Mouse (Mus musculus) liver, adult (tissue): ENCODE data around the gene 4921536K21Rik.

Experiments
- GATA4 ChIP-seq: IDR thresholded peaks from 2 replicates; pipeline ENCODE4 v1.6.1; 2014; ENCODE audit warnings: mild to moderate bottlenecking, low read length; ENCODE audit not compliant: insufficient replicate concordance

The 4921536K21Rik gene

GRCm38 (mm10) chr11:3914109-3914840, 19.4 kb upstream of the 4921536K21Rik start, which contains the start of gene Slc35e4:
TSS of gene Slc35e4 (minus strand) at chr11:3914664.
- TF ChIP-seq GATA4: no peak

DNA sequence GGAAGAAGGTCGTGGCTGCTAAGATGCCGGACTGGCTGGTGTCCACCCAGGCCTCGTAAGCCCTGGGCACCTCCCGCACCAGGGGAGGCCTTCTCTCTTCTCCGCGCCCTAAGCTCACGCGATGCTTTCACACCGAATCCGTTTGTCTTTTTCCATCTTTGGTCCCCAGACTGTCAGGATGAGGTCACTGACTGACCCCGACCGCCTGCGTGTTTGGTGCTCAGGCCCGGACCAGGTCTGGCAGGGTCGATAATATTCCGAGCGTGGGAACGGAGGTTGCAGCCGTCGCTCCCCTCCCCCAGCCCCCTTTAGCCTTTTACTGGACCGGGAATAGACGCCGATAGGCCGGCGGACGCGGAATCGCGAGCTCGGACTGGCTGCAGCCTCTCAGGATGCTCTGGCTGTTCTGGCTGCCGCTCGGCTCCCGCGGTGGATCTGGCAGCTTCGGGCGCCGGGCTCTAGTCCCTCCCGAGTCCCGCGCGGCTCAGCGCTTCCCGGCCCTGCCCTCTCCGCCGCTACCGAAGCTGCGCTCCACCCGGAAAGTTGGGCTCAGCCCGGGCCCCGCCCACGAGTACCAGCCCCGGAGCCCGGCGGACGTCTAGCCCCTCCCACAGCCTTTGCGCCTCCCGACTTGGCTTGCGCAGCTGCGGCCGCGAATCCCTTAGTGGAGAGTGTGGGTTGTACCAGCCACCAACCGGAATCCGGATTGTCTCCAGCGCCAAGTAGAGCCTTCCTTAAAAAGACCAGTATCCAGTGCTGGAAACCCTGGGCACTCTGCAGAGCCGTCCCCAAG, 18.6 kb upstream of the 4921536K21Rik start:
- TF ChIP-seq GATA4: no peak

GRCm38 (mm10) chr11:3912875-3913271, 18.0 kb upstream of the 4921536K21Rik start:
- no peak for TF ChIP-seq GATA4

DNA sequence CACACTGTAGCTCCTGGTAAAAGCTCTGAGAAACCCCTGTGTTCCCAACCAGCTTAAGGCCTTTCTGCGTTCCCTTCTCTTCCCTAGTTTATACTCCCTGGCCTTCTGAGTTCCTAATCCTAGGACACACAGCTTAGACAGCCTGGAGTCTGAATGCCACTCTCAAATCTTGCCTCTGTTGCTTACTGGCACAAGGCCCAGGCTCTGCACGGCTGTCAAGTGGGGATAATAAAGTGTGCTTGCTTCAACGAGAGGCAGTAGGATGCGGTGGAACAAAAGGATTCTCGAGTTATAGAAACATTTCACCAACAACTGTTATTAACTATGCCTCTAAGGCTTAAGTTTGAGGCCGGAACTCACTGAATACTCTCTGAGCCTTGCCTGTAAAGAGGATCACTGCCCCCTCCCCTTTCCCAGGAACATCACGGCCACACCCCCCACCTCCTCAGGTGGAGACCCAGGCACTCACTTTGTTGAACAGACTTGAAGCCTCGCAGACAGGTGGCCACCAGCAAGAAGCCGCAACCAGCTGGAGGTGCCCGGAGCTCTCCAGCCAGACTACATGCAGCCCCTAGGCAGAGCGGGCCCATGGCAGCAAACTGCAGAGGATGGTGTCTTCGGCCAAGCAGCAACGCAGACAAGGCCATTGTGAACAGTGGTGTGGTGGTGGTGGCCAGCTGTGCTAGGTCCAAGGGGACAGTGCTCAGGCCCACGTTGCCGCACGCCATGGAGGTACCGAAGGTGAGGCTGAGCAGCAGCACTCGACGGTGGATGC, 17.4 kb upstream of the 4921536K21Rik start:
- no peak for TF ChIP-seq GATA4

GRCm38 (mm10) chr11:3910513-3911310, 15.8 kb upstream of the 4921536K21Rik start:
- TF ChIP-seq GATA4: no peak

- TF ChIP-seq GATA4: no peak
Measured at GRCm38 (mm10) chr11:3909236-3909635, 14.3 kb upstream of the 4921536K21Rik start.

DNA sequence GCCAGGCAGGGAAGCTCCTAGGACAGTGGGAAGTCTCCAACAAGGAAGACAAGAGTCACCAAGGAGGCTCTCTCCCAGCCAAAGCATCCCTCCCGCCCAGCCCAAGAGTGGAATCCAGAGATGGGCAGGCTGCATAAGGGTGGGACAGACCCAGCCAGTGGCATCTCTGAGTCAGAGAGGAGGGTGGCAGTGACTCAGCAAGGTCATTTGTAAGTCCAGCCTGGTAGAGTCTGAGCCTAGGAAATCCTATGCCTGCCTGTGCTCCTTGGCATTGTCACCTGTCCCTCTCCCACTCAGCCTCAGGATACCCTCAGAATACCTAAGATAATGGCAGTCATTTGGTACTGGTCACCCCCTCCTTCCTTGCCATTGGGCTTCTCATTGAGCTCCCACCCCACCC, 10.5 kb upstream of the 4921536K21Rik start:
- TF ChIP-seq GATA4: no peak

DNA sequence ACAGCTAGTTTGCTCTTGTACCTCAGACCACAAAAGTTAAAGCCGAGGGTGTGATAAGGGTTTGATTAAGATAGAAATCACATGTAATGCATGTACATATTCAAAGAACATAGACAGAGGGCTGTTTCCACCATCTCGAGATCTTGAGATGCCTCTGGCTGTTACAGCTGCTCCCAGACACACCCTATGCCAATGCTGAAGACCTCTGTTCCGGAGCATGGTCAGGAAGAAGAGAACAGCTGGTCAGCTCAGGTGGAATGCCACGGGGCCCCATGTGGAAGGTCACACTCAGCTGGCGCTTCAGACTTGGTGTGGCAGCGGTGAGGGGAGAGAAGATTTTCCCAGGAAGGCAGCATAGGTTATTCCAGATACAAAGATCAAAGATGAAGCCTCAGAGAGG, 9.8 kb upstream of the 4921536K21Rik start:
- TF ChIP-seq GATA4: no peak

- no peak for TF ChIP-seq GATA4
Measured at GRCm38 (mm10) chr11:3903046-3903445, 8.1 kb upstream of the 4921536K21Rik start.

- no peak for TF ChIP-seq GATA4
Measured at GRCm38 (mm10) chr11:3902516-3902915, 7.6 kb upstream of the 4921536K21Rik start.

DNA sequence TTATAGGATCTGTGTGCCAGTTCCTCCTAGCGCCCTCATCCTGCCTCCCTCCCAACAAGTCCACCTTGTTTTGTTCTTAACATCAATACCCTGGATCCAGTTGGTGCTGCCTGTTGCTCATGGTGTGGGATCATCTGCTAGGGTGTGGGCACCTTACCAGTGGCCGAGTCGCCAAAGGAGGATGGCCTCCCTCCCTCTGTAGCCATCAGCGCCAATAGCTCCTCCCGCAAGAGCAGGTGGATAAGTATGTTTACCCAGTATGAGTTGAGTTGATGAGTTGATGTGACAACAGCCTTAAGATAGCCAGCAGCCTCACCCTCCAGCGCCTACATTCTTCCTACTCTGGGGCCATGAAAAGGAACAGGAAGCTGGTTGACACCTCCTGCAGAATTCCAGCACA, 5.4 kb upstream of the 4921536K21Rik start:
- TF ChIP-seq GATA4: no peak

DNA sequence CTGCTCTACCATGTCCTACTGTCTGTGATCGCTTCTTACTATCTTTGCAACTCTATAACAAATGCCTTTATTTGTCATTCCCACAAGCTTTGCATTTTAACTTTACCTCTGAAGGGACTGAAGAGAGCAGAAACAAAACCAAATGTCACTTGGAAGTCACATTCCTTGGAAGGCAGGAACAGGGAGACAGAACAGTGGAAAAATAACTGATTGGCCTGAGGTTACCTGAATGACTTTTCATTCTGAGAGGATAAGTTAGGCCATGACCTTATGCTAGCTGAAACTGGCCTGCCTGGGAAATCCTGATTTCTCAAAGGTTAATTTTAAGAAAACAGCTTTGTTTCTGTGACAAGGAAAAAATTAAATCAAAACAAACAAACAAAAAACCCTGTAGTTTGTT, 1.0 kb upstream of the 4921536K21Rik start:
- no peak for TF ChIP-seq GATA4

DNA sequence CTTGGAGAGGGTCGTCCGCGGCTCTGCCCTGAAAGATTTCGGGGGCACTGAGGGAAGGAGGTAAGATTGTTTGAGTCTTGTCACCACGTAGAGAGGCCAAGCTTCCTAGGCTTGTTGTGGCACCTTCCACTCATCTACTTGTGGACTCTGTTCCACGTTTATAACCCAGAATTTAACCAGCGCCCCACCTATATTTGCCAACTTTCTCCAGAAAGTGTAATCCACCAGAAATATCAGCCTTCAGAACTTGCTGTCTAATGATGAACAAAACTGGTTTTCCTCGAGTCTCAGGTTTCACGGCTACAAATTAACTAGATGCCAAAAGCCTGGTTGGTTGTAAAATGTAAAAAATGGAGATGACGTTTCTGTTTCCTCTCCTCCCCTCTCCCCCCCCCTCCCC, 560 bp upstream of the 4921536K21Rik start:
- TF ChIP-seq GATA4: no peak

GRCm38 (mm10) chr11:3893970-3894369, 928 bp downstream of the 4921536K21Rik start:
- no peak for TF ChIP-seq GATA4

DNA sequence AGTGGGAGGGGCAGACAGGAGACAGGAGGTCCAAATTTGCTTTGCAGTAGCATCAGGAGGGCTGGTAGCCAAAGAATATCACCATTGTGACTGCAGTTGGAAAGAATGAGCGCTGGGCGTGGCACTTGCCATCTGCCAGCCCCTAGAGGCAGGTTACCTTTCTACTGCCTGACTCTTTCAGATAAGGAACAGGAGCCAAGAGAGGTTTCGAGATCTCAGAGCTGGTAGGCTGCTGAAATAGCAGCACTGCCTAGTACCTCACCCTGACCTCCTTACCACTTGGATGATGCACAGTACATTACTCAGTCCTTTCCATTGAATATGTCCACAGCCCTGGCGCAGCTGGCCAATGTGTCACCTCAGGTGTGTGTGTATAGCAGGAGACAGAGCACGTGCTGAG, 7.6 kb downstream of the 4921536K21Rik start:
- no peak for TF ChIP-seq GATA4
